Mouse (Mus musculus) embryonic fibroblast, embryonic 13.5 days (primary cell): ENCODE results near the gene Grk2.

ENCODE experiments used
- CTCF ChIP-seq: IDR thresholded peaks from 2 replicates; pipeline ENCODE4 v1.5.1; 2011; ENCODE audit warnings: mild to moderate bottlenecking, control low read depth, low read length, moderate library complexity, borderline replicate concordance; ENCODE audit not compliant: insufficient read depth
- POLR2A ChIP-seq: IDR thresholded peaks from 2 replicates; pipeline ENCODE4 v1.6.1; 2011; ENCODE audit warnings: low read depth, mild to moderate bottlenecking, control low read depth, low read length, moderate library complexity

GRCm38 (mm10) chr19:4279487-4279886, 26.5 kb downstream of the Grk2 start:
- 0 out of 2 replicates have a peak, but pooled peaks have one; percentile 12 for TF ChIP-seq CTCF
- no peak for TF ChIP-seq POLR2A
